Mouse (Mus musculus) left cerebral cortex, postnatal 25 days (tissue): Measurements from ENCODE around the gene Trmt1l. TPM values are rescaled to one million over a fixed set of nuclear protein-coding genes. Genes with fewer than 3 reads are reported as not detected.
A peak's percentile ranks its signal among the peaks of the same experiment; 100 is the strongest.
"Not testable (repeated sequence)": the region's sequence is repeated elsewhere in the genome, so short reads cannot be mapped to it uniquely, and the experiment has no call there.

Source experiments
- DNase-seq, 2 experiments: peaks; one replicate each; pipeline ENCODE4 v3.0.0; 2022; ENCODE audit warnings: low spot score in 2 of 2, mixed read lengths in 1 of 2
- intact Hi-C: fragments of 180-260 bp; cut with DNase I; formaldehyde crosslinking; loops from one replicate; pipeline ENCODE4 v1.15.1; 2025
- total RNA-seq, 2 experiments: library from RNA; stranded (reverse); gene quantifications; 2 replicates each; pipeline ENCODE4 v1.2.3; 2021

The Trmt1l gene
- total RNA-seq = 10 to 100 TPM; 27.3 to 32.5 TPM

DNA sequence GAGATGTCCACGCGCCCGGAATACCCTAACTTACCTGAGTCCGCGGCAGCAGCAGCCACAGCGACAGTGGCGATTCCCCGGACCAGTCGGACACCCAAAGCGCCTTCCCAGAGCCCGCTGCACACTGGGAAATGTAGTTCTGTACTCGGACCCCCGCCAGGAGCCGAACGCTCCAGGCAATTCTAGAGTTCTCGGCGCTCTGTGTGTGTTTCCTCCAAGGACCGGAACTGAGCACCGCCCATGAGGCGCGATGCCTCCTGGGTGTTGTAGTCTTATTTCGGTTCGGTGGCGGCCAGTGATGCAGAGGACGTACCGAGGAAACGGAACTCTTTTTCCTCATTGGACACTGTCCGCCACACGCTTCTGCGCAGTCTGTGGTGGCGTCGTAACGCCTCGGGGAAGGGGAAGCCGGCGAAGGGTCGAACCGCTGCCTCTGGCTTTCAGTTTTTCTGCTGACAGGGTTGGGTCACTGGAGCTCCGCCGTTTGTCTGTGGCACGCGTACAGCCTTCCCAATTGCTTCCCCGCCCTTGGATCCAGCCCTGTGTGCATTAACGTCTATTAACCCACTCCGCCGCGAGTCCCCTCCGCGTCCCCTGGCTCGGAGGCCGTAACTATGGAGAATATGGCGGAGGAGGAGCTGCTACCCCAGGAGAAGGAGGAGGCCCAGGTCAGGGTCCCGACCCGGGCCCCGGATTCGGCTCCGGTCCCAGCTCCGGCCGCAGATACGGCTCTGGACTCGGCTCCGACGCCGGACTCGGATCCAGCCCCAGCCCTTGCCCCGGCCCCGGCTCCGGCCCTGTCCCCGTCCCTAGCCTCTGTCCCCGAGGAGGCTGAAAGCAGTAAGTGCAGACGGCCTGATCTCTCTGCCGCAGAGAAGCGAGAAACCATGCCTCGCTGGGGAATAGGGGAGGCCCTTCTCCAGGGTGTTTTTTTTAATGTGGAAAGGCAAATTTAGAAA lies at the start of gene Trmt1l, which contains the start of gene Swt1:
TSS of gene Trmt1l (plus strand) at position 280 of the 959 bp plus-strand sequence.
TSS of gene Swt1 (minus strand) at position 193 of the 959 bp plus-strand sequence.
- intact Hi-C loops = loop anchor here (10.0 kb wide), 1 partner anchor 1034 kb away; the partner anchor contains the start of genes Odr4 and Tpr

DNA sequence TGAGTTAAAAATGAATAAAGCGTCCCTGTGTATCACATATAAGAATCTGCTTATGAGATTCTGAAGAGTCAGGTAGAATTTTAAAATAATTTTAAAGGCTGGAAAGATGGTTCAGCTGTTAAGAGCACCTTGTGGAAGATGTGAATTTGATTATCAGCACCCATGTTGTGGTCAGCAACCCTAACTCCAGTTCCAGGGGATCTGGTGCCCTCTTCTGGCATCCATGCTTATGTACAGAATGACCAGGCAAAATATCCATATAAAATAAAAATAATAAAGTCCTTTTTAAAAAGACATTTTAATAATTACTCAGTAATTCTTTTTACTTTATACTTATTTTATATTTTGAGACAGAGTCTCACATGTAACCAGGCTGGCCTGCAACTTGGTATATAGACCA lies 38.3 kb upstream of the Trmt1l start:
- intact Hi-C loops = no loop called here
- no peak for DNase-seq

More for the DNA sequence above, at the start of gene Trmt1l, which contains the start of gene Swt1:
- DNase-seq = peak; percentile 99 to 100

DNA sequence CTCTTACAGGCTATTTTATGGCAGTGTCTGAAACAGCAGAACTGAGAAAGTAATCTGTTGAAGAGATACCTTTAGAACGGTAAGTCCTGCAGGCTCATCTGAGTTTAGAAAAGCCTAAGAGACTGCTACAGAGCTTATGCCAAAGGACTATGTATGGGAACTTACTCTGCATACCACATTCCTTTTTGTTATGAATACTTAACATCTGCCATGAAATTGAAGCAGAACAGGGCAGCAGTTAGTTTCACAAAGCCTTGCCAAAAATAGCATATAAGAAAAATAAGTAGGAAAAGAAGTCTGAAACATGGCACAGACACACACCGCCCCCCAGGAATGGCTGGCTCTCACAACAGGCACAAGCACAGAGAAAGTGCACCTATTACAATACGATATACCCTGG lies 18.5 kb upstream of the Trmt1l start:
- peak in 1 of 2 experiments; percentile 10 for DNase-seq
- intact Hi-C loops = no loop called here

DNA sequence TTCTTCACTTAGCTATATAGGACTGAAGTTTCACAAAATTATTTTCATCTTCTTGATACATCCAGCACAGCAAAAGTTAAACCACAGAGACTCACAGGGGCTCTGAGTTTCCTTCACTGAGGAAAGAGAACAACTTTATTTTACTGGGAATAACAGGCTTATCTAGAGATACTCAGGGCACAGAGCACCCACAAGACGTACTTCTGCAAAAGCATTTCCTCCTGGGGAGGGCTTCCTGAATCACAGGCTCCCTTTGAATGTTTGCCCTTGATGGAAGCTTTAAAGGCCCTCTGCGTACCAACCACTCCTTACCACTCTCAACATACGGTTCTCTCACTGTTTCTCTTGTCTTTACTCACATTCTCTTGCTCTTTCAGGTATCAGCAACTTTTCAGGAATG lies 6.2 kb upstream of the Trmt1l start:
- DNase-seq = no peak
- intact Hi-C loops = loop anchor here (10.0 kb wide), 1 partner anchor 1027 kb away; the partner anchor contains the start of genes Odr4 and Tpr

DNA sequence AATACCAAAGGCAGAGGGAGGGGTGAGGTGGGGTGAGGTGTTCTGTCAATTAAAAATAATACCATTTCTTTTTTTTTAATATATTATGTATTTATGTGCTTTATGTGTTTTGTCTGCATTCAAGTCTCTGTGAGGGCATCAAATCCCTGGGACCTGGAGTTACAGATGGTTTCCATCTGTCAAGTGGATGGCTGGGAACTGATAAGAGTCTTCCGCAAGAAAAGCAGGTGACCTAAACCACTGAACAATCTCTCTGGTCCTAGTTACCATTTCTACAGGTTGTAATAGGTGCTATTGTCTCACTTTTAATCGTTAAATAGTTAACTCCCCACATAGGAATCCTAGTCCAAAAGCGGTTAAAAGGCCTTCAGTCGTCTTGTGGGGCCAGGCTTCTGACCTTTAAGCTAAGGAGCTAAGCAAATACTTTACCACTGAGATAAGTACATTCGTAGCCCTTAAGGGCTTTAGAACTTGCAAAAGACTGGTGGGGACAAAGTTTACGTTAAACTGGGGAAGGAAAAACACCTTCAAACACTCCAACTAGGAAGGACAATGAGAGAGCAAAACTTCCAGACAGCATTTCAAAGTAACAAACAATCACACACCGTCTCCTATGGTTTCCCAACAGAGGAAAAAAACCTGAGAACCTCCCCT lies 1.3 kb upstream of the Trmt1l start:
- intact Hi-C loops = loop anchor here (10.0 kb wide), 1 partner anchor 1032 kb away; the partner anchor contains the start of genes Odr4 and Tpr
- no peak for DNase-seq

DNA sequence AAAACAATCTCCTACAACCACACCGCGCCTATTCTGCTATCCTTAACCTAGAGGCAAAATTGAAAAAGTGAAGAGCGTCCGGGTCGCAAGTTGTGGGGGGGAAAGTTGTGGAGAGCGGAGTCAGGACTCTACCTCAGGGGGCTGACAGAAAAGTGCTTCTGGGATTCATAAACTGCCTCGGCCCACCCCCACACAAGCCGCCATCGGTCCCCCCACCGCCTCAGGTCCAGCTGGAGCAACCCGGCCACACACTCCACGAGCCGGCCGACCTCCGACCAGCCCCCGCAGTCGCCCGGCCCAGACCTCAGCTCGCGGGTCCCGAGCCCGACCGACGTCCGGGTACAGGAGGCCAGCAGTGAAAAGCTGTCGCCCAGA lies 467 bp upstream of the Trmt1l start:
- intact Hi-C loops = loop anchor here (10.0 kb wide), 1 partner anchor 1033 kb away; the partner anchor contains the start of genes Odr4 and Tpr
- DNase-seq = no peak

DNA sequence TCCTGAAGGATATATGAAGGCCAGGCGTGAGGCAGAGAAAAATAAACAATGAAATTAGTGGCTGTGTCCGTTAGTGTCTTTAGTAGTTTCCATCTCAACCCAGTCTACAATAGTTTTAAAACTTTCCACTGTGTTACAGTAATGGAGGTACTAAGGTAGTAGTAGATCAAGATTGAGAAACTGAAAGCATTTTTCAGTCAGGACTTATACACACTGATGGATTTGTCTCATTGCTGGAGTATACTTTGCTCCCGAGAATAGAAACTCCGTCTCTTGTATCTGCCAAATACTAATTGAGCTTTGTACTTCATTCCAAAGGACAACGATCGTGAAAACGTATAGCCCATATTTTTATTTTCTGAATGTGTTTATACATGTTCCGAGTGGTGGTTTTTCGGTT lies 974 bp downstream of the Trmt1l start:
- no peak for DNase-seq
- intact Hi-C loops = loop anchor here (10.0 kb wide), 1 partner anchor 1035 kb away; the partner anchor contains the start of genes Odr4 and Tpr

DNA sequence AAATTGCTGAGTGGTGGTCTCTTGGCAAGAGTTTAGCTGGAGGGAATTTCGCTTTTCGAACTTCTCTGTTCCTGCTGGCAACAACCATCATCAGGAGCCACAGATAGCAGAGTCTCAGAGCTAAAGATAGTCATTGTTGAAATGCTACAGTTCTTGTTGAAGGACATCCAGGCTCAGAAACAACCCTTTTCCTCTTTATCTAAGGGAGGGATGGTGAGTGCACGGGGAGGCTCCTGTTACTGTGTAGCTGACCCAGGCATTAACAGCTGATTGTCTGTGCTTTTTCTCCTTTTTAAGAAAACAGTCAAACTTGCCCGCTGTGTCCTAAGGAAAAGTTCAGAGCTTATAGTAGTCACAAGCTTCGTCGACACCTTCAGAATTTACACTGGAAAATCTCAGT lies 7.1 kb downstream of the Trmt1l start:
- intact Hi-C loops = loop anchor here (10.0 kb wide), 1 partner anchor 1011 kb away; no protein-coding TSS in a partner anchor
- no peak for DNase-seq

DNA sequence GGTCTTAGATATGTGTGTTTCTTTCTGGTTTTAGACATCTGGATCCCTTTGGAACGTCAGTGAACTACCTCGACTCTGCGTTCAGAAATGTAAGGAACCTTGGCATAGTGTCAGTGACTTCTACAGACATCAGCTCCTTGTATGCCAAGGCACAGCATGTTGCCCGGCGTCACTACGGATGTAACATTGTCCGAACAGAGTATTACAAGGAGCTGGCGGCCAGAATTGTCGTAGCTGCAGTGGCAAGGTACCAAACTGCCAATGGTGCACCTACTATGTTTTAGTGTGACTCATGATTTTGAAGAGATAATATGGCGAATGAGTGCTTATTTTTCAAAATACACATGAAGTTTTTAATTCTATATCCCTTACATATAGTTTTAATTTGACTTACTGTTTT lies 21.5 kb downstream of the Trmt1l start:
- intact Hi-C loops = no loop called here
- DNase-seq = no peak

DNA sequence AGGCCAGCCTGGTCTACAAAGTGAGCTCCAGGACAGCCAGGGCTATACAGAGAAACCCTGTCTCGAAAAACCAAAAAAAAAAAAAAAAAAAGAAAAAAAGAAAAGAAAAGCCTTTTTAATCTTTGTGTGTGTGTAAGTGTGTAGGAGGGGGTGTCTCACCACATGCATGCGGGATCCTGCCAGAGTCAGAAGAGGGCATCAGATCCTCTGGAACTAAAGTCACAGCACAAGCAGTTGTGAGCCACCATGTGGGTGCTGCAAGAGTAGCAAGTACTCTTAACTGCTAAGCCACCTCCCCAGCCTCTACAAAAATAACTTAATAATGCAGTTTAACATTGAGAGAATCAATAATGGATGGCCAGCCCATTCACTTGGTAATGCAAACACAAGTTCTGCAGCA lies 22.5 kb downstream of the Trmt1l start:
- DNase-seq = no peak
- intact Hi-C loops = no loop called here

DNA sequence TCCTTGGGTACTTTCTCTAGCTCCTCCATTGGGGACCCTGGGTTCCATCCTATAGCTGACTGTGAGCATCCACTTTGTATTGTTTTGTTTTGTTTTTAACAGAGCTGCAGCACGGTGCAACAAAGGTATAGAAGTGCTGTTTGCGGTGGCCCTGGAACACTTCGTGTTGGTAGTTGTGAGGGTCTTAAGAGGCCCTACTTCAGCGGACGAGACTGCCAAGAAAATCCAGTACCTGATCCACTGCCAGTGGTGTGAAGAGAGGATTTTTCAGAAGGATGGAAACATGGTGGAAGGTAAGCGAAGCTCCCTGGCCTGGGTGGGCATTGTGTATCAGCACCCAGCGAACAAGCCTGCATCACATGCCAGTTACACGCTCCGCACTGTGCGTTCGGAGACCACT lies 23.6 kb downstream of the Trmt1l start:
- DNase-seq = no peak
- intact Hi-C loops = no loop called here

DNA sequence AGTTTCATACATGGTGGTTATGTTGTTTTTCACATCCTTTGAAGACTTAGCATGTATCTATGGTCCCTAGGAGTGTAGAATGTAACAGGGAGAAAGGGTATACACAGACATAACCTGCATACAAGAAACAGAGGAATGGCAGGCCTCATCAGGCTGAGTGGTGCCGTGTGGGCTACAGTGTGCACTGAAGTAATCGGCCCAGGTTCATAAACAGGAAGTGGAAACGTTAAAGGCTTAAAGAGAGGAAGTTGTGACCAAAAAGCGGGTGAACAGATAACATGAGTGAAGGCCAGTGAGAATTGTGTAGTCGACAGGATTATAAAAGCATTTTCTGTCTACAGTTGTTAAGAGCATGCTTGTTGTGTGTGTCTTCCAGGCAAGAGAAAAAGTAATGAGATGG lies 28.7 kb downstream of the Trmt1l start:
- no peak for DNase-seq
- intact Hi-C loops = no loop called here

DNA sequence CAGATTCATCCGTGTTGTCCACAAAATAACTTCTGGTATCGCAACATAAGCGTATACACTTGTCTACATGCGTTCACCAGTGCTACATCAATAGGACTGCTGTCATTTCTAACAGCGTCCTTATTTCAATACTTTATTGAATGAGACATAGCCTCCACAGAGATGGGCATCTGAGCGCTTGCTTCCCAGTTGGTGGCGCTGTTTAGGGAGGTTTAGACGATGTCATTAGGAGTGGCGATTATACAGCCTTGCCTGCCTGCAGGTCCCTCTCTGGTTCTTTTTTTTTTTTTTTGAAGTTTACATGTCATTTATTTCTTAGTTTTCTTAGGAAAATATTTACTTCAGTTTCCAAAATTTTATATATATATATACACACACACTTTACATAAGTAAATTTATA lies 32.9 kb downstream of the Trmt1l start:
- no peak for DNase-seq
- intact Hi-C loops = no loop called here

DNA sequence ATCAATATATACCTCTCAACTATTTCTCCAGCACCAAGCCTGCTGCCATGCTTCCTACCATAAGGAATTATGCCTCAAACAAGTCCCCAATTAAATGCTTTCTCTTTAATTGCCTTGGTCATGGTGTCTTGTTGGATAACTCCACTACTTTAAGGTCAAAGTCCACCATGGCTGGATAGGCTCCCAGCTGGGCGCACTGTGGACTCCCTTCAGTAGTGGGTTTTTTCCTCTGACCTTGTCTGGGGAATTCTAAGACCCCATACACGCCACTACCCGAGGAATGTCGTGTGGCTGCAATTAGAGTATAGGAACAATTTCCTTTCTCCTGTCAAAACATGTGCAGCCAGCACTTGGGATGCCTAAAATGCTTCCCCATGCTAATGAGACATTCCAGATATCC lies 36.6 kb downstream of the Trmt1l start:
- intact Hi-C loops = no loop called here
- DNase-seq = no peak

DNA sequence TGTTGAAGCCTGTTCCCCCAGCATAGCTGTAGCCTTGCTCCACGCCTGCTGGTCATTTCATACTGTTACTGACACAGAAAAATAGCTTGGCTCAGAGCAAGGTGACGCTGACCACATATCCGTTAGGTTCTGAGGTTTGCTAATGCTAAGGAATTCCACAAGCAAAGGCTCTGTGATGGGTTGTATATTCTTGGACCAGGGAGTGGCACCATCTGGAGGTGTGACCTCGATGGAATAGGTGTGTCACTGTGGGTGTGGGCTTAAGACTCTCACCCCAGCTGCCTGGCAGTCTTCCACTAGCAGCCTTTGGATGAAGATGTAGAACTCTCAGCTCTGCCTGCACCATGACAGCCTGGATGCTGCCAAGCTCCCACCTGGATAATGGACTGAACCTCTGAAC lies 38.2 kb downstream of the Trmt1l start:
- DNase-seq = no peak
- intact Hi-C loops = no loop called here

DNA sequence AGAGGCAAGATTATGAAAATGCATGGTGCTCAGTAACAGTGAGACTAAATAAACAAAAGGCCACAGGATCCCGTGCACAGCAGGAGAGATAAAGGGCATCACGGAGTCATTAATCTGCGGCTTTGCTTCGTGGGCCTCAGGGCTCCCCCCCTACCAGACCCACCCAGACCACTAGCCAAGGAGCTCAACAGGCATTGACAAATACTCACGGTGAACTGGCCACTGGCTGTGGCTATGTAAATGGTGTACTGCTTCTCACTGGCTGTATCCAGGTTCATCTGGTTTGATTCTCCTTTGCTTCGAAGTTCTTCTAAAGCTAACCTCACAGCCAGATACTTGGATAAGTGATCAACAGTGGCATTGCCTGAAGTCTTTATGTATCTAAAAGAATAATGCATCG lies 43.1 kb downstream of the Trmt1l start:
- DNase-seq = no peak
- intact Hi-C loops = no loop called here

DNA sequence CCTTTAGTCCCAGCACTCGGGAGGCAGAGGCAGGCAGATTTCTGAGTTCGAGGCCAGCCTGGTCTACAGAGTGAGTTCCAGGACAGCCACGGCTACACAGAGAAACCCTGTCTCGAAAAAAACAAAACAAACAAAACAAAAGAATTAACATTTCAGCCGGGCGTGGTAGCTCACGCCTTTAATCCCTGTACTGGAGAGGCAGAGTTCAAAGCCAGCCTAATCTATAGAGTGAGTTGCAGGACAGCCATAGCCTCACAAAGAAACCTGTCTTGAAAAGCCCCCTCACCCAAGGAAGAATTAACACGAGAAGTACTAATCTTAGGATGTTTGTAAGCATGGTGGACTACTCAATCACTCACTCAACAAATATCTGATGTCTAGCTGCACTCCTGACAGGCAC lies 44.0 kb downstream of the Trmt1l start:
- DNase-seq, intact Hi-C loops: not testable (repeated sequence)

DNA sequence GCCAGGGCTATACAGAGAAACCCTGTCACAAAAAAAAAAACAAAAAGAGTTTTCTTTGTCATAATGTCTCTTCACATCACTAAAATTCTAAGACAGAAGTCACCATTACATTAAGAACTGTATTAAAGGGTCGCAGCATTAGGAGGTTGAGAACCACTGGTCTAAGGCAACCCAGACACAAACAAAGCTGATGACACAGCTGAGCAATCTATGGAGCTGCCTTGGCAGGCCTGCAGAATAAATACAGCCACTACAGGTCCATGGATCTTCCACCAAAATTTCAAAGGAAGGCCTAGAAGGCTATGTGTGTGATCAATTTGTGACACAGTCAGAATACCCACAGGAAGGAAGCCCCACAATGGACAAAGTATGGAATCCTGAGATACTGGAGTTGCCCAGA lies 54.2 kb downstream of the Trmt1l start:
- DNase-seq = no peak
- intact Hi-C loops = no loop called here

DNA sequence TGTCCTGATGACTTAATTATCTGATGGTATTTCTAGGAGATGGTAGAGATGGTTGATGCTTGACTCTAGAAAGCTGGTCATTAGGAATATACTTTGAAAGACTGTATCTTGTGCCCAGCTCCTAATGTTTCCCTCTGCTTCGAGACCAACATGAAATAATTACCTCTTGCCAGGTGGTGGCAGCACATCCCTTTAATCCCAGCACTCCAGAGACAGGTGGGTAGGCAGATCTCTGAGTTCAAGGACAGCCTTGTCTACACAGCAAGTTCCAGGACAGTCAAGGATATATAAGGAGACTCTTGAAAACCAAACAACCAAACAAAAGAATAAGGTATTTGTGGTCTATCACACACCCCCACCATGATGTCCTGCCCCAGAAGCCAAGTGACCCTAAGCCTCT lies 55.2 kb downstream of the Trmt1l start:
- intact Hi-C loops = no loop called here

DNA sequence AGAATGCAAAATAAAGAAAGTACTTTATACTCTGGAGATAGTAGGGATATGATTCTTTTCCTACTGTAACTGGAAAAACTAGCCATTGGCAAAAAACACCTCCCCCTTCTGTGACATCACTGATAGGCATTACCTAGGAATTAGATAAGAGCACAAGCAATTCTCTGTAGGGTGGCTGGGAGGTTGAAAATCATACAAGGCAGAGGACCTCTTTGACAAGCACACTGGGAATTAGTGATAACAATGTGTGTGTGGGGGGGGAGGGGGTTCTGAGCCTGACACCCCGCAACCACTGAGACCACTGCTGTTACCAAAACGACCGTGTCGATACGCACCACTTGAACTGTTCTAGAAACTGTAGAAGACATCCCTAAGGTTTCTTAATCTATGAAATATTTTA lies 56.4 kb downstream of the Trmt1l start:
- no peak for DNase-seq
- intact Hi-C loops = no loop called here

More for the DNA sequence above, 55.2 kb downstream of the Trmt1l start:
- DNase-seq = peak in 1 of 2 experiments; percentile 18
